Mouse (Mus musculus) layer of hippocampus, postnatal 36 days (tissue): ENCODE measurements around the gene Smc4. TPM values are rescaled to one million over a fixed set of nuclear protein-coding genes. Genes with fewer than 3 reads are reported as not detected.
"Not testable (repeated sequence)": the region's sequence is repeated elsewhere in the genome, so short reads cannot be mapped to it uniquely, and the experiment has no call there.

Experiments used
- DNase-seq, 2 experiments: peaks; one replicate each; pipeline ENCODE4 v3.0.0; 2022
- microRNA-seq, 2 experiments: library from miRNA; unstranded; fragments of <30 nt; microRNA quantifications; one replicate each; pipeline ENCODE4 v1.2.0; 2021
- total RNA-seq, 2 experiments: library from RNA; stranded (reverse); gene quantifications; 2 replicates each; pipeline ENCODE4 v1.2.3; 2021

The Smc4 gene
- total RNA-seq, 2 experiments from 2014 or later = 6.9 to 7.5 TPM

DNA sequence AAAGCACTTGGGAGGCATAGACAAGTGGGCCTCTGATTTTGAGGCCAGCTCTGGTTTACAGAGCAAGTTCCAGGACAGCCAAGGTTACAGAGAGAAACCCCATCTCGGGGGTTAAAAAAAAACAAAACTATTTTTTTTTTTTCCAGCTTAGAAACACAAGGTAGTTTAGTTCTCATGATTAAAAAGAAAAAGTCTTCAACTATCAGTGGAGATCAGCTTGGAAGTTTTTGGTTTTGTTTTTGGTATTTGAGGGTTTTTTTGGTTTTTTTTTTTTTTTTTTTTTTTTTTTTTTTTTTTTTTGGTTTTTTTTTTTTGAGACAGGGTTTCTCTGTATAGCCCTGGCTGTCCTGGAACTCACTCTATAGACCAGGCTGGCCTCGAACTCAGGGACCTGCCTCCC, 14.1 kb downstream of the Smc4 start:
- not testable (repeated sequence) for DNase-seq

DNA sequence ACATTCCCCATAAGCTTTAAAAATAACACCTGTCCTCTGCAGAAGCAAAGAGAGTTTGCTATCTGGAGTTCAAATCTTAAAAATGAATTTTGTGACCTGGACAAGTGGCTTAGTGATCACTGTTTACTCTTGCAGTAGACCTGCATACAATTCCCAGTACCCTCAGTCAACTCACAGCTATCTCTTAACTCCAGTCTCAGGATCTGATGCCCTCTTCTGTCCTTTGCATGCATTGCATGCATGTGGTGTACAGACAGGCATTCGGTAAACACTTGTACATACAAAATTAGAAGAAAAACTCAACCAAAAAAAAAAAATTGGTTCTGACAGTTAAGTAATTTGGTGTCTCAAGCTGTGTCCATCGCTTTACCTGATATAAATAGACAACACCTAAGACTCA, 15.7 kb downstream of the Smc4 start:
- no peak for DNase-seq

DNA sequence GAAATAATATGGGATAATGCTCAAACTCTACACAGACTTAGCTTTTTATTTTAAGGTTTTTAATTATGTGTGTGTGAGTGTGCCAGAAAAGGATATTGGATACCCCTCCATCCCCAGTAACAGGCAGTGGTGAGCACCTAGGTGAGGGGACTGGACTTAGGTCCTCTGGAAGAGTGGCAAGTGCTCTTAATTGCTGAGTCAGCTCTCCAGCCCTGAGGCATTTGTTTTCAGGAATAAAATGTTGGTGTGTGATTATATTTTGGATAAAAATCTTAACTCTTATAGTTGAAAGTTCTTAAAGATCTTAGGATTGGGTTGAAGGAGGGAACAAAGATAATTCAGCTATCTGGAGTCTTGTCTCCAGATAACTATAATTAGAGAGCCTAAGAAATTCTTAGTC, 16.2 kb downstream of the Smc4 start:
- no peak for DNase-seq

DNA sequence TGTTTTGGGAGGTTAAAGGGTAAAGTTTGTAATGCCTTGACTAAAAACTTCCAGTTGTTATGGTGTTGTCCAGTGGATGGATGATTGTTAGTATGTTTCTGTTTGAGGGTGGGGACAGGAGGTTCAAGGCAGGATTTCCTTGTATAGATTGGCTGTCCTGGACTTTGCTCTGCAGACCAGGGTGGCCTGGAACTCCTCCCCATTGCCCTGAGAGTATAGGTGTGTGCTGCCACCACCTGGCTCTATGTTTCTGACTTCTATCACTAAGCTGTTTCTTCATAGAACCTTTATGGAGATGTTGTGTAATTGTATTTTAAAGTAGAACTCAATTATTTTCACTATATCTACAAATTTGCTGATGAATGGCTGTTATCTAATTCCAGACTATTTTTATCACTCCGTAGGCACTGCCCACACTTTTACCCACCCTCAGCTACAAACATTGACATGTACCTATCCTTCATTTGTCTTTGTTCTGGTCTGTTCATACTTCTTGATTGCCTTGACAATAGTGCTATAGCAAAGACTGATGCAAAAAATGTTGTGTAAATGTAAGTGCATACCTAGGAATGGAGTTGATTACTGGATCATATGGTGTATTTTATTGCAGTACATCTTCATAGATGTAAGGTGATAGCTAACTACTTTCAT, 21.7 kb downstream of the Smc4 start:
- no peak for DNase-seq

DNA sequence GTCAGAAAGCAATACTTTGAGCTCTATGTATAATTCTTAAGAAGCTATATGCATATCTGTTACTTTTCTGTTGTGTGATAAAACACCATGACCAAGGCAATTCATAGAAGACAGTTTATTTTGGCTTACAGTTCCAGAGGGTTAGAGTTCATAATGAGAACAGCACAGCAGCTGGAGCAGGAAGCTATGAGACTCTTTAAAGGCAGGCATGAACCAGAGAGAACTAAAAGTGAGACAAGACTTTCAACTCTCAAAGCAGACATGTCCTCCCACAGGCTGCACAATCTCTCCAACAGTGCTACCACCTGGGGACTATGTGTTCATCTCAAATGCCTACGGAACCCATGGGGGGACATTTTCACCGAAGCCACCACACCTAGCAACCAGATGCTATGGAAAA, 35.6 kb downstream of the Smc4 start:
- no peak for DNase-seq

DNA sequence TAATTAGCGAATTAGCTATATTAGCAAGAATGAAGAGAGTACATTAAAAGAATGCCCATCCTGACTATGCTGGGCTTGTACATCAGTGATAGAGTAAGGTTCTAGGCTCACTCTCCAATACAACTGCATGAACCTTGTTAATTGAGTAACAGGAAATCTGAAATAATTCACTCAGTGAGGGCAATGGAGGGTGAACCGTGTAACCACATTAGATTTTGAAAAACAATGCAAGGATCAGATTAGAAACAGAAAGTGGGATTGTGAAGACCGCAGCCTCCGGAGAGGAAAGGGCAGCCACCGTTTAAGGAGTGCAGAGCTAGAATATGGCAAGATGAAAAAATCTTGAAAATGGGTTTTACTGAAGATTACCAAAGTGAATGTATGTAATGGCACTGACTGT, 36.8 kb downstream of the Smc4 start:
- no peak for DNase-seq

DNA sequence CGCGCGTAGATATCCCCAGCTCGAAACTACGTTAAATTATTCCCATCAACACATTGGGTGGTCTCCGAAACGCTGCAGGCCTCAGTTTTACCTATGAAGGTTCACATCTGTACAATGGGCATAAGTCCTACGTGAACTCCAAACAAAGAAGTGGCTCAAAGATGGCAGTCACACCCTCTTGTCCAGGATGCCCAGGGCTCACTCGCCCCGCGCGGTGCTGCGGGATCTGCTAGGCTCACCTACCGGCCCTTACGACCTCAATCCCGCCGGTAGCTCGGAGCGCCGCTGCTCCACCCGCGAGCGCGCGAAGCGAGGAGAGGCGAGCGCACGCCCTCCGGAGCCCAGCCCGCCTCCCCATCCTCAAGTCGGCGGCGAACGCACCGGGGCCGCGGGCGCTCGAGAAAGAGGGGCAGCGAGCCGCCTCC, 39.6 kb downstream of the Smc4 start:
- DNase-seq = no peak

DNA sequence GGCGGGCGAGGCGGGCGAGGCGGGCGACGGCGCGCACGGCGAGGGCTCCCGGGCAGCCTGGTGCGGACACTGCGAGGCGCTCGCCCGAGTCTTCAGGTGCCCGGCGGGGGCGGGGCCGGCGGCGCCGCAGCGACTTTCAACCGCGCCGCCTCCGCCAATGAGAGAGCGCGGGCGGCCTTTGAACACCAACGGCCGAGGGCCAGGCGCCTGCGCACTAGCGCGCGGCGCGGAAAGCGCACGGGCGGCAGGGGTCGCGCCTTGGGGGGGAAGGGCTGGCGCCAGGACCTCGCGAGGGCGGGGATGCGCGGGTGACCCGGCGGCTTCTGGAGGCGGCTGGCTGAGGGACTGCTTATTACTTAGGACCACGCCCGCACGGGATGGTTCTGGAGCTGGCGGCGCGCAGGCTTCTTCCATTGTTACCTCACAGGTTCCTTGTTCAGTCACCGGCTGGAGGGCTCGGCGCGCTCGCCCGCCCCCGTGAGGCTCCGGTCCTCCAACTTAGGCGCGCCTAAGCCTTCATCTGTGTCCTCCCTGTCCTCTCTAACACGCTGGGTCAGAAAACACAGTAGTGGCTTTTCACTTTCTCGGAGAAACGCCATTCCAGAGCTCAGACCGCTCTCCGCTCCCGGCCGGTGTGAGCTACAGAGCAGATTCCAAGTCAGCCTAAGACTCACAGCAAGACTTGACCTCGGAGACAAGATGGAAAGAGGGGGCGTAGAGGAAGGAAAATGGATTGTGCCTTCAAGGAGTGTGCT, 40.3 kb downstream of the Smc4 start, which contains the start of gene Trim59:
TSS of gene Trim59 (minus strand) at position 111 of the 755 bp plus-strand sequence.
- DNase-seq = peak; percentile 88

DNA sequence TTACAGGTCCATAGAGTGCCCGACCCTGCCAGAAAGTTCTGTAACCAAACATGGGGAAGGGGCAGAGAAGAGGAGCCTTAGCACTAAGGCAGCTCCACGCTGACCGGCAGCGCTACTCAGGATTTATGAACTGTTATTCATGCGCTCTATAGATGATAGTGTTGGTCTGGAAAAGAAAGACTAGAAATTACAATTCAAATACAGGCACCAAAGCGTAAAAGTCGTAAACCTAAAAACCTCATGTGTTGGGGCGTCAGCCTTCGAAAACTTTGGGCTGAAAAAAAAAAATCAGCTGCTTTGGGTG, 40.8 kb downstream of the Smc4 start:
- no peak for DNase-seq

DNA sequence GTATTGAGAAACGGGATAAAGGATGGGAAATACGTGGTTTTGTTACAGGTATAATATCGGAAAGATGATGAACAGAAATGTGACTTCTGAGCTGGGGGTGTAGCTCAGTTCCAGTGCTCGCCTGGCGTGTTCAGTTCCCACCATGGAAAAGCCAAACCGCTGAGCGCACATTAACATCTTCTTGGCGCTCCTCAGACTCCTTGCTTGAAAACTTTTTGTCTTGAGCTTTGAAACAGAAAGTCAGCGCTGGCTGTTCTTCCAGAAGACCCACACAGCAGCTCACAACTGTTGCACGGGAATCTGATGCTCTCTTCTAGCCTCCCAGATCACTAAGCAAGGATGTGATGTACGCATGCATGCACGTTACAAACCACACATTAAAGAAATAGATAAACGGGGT, 41.2 kb downstream of the Smc4 start:
- DNase-seq = no peak

DNA sequence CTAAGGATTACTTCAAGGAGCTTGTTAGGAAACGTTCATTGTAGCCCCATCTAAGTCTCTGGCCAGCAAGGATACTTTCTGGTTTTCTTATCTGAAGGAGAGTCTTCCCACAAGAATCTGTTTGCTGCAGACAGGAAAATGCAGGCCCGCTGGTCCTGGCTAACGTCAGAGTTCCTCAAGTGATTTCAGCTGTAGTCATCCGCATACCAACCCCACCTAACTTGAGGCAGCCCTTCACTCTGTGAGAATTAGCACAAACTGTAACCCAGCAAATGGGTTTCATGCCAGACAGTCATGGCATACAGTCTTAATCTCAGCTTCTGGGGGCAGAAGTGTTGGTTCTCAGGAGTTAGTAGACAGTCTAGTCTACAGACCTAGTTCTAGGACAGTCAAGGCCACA, 42.0 kb downstream of the Smc4 start:
- no peak for DNase-seq

DNA sequence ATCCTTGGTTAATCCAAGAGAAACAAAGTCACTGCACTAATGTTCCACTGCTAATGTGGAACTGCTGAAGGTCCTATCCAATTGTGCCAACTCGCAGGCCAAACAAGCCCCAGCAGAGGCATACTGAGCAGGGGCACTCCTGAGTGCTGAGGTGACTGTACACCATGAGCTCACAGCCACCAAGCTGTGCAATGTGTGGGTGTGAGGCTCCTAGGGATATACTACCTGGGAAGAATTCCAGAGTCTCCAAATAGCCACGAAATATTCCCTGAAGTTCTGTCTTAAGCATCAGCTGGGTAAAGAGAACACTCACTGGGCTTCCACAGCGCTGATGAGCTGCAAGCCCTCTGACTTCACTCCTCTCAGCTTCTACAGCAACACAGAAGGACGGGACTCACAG, 43.1 kb downstream of the Smc4 start:
- no peak for DNase-seq

DNA sequence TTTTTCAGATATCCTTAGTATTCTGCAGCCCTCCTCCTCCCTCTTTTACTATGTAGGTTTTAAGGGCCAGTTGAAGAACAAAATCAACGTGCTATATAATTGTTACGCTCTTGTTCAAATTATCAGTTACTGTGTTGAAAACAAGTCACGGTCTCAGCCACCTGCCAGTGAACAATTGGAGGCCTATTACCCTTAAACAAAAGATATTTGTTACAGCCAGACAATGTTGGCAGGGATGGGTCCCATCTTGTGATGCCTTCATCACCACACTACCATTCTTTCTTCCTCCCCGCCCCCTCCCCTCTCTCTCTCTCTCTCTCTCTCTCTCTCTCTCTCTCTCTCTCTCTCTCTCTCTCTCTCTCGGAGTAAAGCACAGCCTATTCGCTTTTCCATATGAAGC, 44.5 kb downstream of the Smc4 start:
- DNase-seq = no peak

DNA sequence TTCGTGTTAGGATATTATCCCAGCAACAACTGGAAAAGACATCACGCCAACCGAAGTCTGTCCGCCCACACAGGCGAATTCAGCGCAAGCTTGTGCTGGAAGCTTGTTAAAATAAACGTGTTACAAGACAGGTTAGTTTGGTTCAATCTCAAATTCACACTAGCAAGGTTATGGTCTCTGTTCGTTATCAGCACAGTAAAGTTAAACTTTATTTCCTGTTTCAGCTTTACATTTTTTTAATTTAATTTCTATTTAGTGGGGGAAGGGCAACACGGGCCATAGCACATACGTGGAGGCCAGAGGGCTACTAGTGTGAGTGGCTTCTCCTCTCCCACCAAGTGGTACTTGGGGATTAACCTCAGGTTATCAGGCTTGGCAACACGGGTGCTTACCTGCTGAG, 47.4 kb downstream of the Smc4 start:
- DNase-seq = no peak

DNA sequence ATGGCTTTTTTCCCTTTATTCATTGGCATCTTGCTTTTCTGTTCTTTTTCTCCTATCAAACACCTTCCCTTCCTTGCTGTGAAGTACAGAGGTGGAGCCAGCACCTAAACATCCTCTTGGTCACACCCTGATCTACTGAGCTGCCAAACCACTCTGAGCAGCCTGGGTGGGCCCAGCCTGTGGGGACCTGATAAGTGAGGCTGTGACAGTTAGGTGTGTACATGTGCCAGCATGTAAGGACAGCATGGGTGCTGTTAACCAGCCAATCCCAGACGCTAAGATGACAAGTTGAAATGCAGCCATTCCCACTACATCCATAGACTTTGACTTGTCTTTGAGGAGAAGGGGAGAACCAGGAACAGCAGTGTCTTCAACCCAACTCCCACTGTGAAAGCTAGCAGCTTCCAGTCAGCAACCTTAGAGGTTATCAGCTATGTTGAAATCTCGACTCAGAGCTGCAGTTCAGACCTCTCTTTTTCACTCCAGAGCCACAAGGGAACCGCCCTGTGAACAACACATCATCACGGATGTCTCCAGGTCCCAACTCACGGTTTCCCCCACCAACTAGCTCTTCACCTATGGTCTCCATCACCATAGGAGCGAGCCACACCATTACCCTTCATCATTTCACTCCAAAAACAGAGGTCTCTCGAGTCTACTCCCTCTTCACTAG, 50.4 kb downstream of the Smc4 start:
- no peak for DNase-seq

DNA sequence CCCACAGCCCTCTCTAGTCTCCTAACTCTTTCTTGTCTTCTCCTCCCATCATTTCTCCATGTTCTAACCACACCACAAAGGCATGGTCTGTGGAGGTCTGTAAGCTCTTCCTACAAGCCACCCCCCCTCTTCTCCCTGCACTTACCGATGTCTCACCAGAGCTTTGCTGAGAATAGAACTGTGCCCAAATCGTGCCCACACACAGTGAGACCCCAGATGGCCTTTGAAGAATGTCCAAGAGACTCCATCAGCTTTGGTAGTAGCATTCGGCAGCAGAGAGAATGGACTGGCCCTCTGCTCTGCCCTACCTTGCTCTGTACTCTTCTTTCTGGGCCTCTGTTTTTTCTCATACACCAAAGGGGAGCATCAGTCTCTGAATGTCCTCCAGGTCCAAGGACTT, 51.3 kb downstream of the Smc4 start:
- DNase-seq = no peak

DNA sequence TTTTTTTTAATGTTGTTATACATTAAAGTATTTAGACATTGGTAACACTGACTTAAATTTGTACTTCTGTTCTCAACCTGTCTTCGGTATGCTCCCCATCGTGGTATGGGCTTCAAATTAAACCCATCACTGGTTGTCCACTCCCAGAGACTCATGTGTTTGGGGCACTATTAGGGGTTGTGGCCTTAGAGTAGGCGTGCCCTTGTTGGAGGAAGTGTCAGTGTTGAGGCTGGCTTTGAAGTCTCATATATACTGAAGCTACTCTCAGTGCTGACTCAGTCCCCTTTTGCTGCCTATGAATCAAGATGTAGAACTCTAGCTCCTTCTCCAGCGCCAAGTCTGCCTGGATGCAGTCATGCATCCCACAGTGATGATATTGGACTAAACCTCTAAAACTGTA, 56.1 kb downstream of the Smc4 start:
- DNase-seq = no peak

DNA sequence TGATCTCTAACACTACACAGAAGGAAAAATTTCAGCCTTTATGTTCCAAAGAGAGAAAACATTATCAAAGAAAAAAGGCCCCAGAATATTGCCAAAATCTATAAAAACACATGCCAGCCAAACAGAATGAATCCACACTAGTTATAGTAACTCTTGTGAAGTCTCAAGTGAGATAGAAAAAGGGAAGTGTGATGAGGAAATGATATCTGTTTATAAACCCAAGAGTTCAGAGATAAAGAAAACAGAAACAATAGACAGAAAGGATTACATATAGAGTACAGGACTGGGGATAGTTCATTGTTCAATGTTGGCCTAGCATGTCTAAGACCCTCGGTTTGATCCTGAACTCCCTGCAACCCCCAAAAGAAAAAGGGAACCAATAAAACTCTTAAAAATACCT, 58.2 kb downstream of the Smc4 start:
- DNase-seq = no peak

DNA sequence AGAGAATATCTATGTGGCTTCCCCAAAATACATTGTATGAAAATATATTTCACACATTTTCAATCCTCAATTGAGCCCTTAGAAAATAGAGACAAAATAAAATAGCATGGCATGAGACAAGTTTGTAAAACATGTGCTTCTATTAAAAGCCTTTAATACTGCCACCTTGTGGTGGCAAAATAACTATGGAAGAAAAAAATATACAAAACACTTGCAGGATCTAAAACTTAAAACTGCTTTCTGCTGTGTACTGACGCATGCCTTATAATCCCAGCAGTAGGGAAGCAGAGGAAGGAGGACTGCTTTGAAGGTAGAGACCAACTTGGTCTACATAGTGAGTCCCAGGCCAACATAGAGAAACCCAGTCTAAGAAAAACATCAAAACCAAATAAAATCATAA, 59.5 kb downstream of the Smc4 start:
- no peak for DNase-seq

Small RNAs within 50 kb of the gene (microRNA-seq; reads per million reads assigned to microRNA genes)
- gene Mir15b (221 to 356 reads per million in 2 experiments), gene Mir16-2 (96.5 to 246 reads per million in 2 experiments)

Other genes starting within 250 kb of the Smc4 start
- 1 to 10 TPM; 7.2 to 9.7 TPM for gene 1110032F04Rik, start 135.2 kb upstream of the Smc4 start, total RNA-seq
- 10 to 100 TPM; 26.0 to 28.4 TPM for gene Ift80, start 168 bp upstream of the Smc4 start, total RNA-seq
- 10 to 100 TPM; 11.6 to 14.3 TPM for gene Trim59, start 40.0 kb downstream of the Smc4 start, total RNA-seq
- gene Kpna4, start 122.4 kb downstream of the Smc4 start, total RNA-seq = 100 to 1,000 TPM in 1 of 2 experiments, 10 to 100 TPM in 1; 86.8 to 109 TPM
- gene Arl14, start 217.7 kb downstream of the Smc4 start, total RNA-seq = not detected